Mouse (Mus musculus) v-Abl transformed pro-B cells (cell line): ENCODE data around the gene Dcaf11.

Source experiments
- in situ Hi-C, 2 experiments: fragments of 400-800 bp; cut with MboI; formaldehyde crosslinking; loops; one replicate each; pipeline ENCODE4 v1.15.1; 2025; ENCODE audit not compliant: unreplicated experiment in 2 of 2

Dcaf11 gene

GRCm38 (mm10) chr14:55580731-55581130 lies 20.9 kb downstream of the Dcaf11 start:
- in situ Hi-C loops = loop anchor here (5.0 to 10.0 kb wide), 2 partner anchors 83 to 86 kb away; partner anchors contain the start of gene Carmil3 (in 1 of the 2)

- in situ Hi-C loops = loop anchor here (5.0 to 10.0 kb wide), 2 partner anchors 85 to 87 kb away; partner anchors contain the start of gene Carmil3 (in 1 of the 2)
Observed at GRCm38 (mm10) chr14:55581981-55582681, 22.3 kb downstream of the Dcaf11 start.

- in situ Hi-C loops = loop anchor here (5.0 to 10.0 kb wide), 2 partner anchors 87 to 90 kb away; partner anchors contain the start of gene Carmil3 (in 1 of the 2)
Observed at GRCm38 (mm10) chr14:55584303-55584701, 24.5 kb downstream of the Dcaf11 start.

- in situ Hi-C loops = loop anchor here (5.0 to 10.0 kb wide), 2 partner anchors 88 to 90 kb away; partner anchors contain the start of gene Carmil3 (in 1 of the 2)
Observed at GRCm38 (mm10) chr14:55584702-55585565, 25.1 kb downstream of the Dcaf11 start, which contains the start of gene Emc9. Gene Emc9 (minus strand): TSS chr14:55585302.

- in situ Hi-C loops = loop anchor here in 1 of 2 experiments (10.0 kb wide), 1 partner anchor 91 kb away; the partner anchor contains the start of gene Carmil3
Observed at GRCm38 (mm10) chr14:55585566-55585960, 25.8 kb downstream of the Dcaf11 start.

- in situ Hi-C loops = loop anchor here in 1 of 2 experiments (10.0 kb wide), 1 partner anchor 91 kb away; the partner anchor contains the start of gene Carmil3
Observed at GRCm38 (mm10) chr14:55586149-55586548, 26.3 kb downstream of the Dcaf11 start.

GRCm38 (mm10) chr14:55589271-55589670 lies 29.5 kb downstream of the Dcaf11 start:
- in situ Hi-C loops = loop anchor here in 1 of 2 experiments (10.0 kb wide), 1 partner anchor 94 kb away; the partner anchor contains the start of gene Carmil3

GRCm38 (mm10) chr14:55589771-55590448 lies 30.1 kb downstream of the Dcaf11 start:
- in situ Hi-C loops = loop anchor here in 1 of 2 experiments (10.0 kb wide), 1 partner anchor 95 kb away; the partner anchor contains the start of gene Carmil3

- in situ Hi-C loops = no loop called here
Observed at GRCm38 (mm10) chr14:55590748-55591330, 31.0 kb downstream of the Dcaf11 start, which contains the start of gene Psme2. Gene Psme2 (minus strand): TSS chr14:55591113.

GRCm38 (mm10) chr14:55591331-55591891 lies 31.6 kb downstream of the Dcaf11 start, which contains the start of gene Rnf31:
Gene Rnf31 (plus strand): TSS chr14:55591708.
- in situ Hi-C loops = no loop called here

GRCm38 (mm10) chr14:55592226-55592625 lies 32.4 kb downstream of the Dcaf11 start:
- in situ Hi-C loops = no loop called here

GRCm38 (mm10) chr14:55596036-55596690 lies 36.4 kb downstream of the Dcaf11 start:
- in situ Hi-C loops = no loop called here

GRCm38 (mm10) chr14:55598521-55599390 lies 39.0 kb downstream of the Dcaf11 start:
- in situ Hi-C loops = no loop called here

- in situ Hi-C loops = no loop called here
Observed at GRCm38 (mm10) chr14:55603271-55603632, 43.4 kb downstream of the Dcaf11 start, which contains the start of gene Irf9. Gene Irf9 (plus strand): TSS chr14:55603571.

GRCm38 (mm10) chr14:55603633-55604576 lies 44.1 kb downstream of the Dcaf11 start:
- in situ Hi-C loops = no loop called here

- in situ Hi-C loops = no loop called here
Observed at GRCm38 (mm10) chr14:55604823-55605222, 45.0 kb downstream of the Dcaf11 start.
